Mouse (Mus musculus) lung, postnatal 0 days (tissue): ENCODE measurements around the gene Clec14a. TPM values are rescaled to one million over a fixed set of nuclear protein-coding genes. Genes with fewer than 3 reads are reported as not detected.

ENCODE experiments used
- ATAC-seq: fragments of 200-750 bp; cut with Nextera tagmentation; 2 replicates; pipeline ENCODE4 v1.8.0; 2017; ENCODE audit warnings: moderate library complexity
- DNase-seq: peaks from one replicate; pipeline ENCODE4 v3.0.0-alpha.2; 2016; ENCODE audit warnings: low spot score
- H3K27ac ChIP-seq: fragments of 300-500 bp; sonication (generic); 2 replicates; pipeline ENCODE4 v1.5.1; 2014; ENCODE audit warnings: antibody characterized with exemption, mild to moderate bottlenecking, low read length, mixed read lengths
- H3K27me3 ChIP-seq: fragments of 300-500 bp; sonication (generic); replicated peaks from 2 replicates; pipeline ENCODE4 v1.6.1; 2014; ENCODE audit warnings: low read length, mixed read lengths; ENCODE audit not compliant: insufficient read depth
- H3K36me3 ChIP-seq: fragments of 300-500 bp; sonication (generic); 2 replicates; pipeline ENCODE4 v1.6.1; 2014; ENCODE audit warnings: low read length, mixed read lengths; ENCODE audit not compliant: insufficient read depth
- H3K4me1 ChIP-seq: fragments of 300-500 bp; sonication (generic); 2 replicates; pipeline ENCODE4 v1.6.1; 2014; ENCODE audit warnings: antibody characterized with exemption, low read depth, low read length, mixed read lengths; ENCODE audit not compliant: insufficient read depth
- H3K4me2 ChIP-seq: fragments of 300-500 bp; sonication (generic); replicated peaks from 2 replicates; pipeline ENCODE4 v1.6.1; 2014; ENCODE audit warnings: low read depth, mild to moderate bottlenecking, low read length, moderate library complexity, mixed read lengths
- H3K4me3 ChIP-seq: fragments of 300-500 bp; sonication (generic); 2 replicates; pipeline ENCODE4 v1.5.1; 2014; ENCODE audit warnings: low read depth, low read length
- H3K9ac ChIP-seq: fragments of 300-500 bp; sonication (generic); replicated peaks from 2 replicates; pipeline ENCODE4 v1.6.1; 2014; ENCODE audit warnings: low read depth, mild to moderate bottlenecking
- H3K9me3 ChIP-seq: fragments of 300-500 bp; sonication (generic); 2 replicates; pipeline ENCODE4 v1.6.1; 2016; ENCODE audit warnings: low read length, mixed read lengths
- CTCF ChIP-seq: IDR thresholded peaks from 2 replicates; pipeline ENCODE4 v1.5.1; 2016; ENCODE audit warnings: antibody characterized with exemption, mild to moderate bottlenecking
- EP300 ChIP-seq: IDR thresholded peaks from 2 replicates; pipeline ENCODE4 v1.6.1; 2016; ENCODE audit warnings: antibody characterized with exemption, mild to moderate bottlenecking, control low read depth
- WGBS: fragments of 180-500 bp; shearing (Covaris S2); extraction: QIAGEN DNeasy Blood & Tissue Kit; methylation state at CpG from one replicate; pipeline ENCODE4 v1.1.7; 2014; 5-methylcytosine and 5-hydroxymethylcytosine counted together
- polyA plus RNA-seq: library from polyadenylated mRNA; unstranded; fragments of >200 nt; fragmentation: Nextera tagmentation; extraction: Ambion mirVana; gene quantifications from 2 replicates; pipeline ENCODE4 v1.2.1, GENCODE M21; 2015

The Clec14a gene
- polyA plus RNA-seq, 1 experiment from 2014 or later: 83.5 TPM

DNA sequence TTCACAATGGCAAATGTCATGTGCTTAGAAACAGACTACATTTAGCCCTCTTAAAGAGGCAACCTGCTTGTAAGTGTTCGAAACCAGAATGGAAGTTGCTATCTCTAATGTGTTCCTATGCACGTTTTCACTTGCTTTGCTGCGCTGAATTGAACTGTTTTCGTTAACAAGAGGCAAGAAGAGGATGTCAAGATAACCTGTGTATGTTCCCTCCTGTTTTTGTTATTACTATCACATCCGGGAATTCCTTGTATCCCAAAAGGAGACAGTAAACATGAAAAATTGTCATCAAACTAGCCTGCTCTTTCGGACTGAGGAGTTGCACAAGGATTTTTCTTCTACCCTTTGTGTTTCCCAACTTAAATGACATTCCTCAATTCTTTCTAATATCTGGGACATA is 1.4 kb upstream of the Clec14a start:
- WGBS: 60% methylated on average over 6 of the region's 6 CpGs
- DNase-seq: peak; percentile 8
- peak overlapping the region; percentile 35; the same call in 1 of the 2 replicates for H3K27ac ChIP-seq
- no peak for TF ChIP-seq CTCF
- TF ChIP-seq EP300: peak; percentile 83
- H3K4me3 ChIP-seq: no peak overlapping the region
- H3K9ac ChIP-seq: no peak overlapping the region
- no peaks in the 10 kb centered on the region for H3K9me3 ChIP-seq
- H3K27me3 ChIP-seq: no peaks in the 10 kb centered on the region
- H3K4me1 ChIP-seq: no peaks in the 10 kb centered on the region
- H3K4me2 ChIP-seq: no peak overlapping the region
- H3K36me3 ChIP-seq: no peaks in the 10 kb centered on the region
- ATAC-seq: no peak

DNA sequence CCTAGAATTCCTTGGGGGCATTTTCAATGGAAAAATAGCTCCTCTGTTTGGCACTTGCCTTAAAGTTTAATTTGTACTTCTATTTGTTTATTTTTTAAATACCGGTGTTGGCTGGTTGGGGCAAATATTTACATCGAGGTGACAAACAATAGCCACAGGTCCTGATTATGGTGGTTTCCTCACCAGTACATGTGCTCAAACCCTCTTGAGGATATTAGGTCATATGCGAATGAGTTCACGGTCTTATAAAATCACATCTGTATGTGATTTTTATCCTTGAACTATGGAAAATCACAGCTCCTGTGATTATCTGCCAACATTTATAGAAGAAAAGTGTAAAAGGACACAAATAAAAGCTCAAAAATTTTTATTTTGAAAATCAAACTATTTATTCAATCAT is 415 bp upstream of the Clec14a start:
- Histone ChIP-seq H3K9me3 (no peaks in the 10 kb centered on the region), H3K4me1 (no peaks in the 10 kb centered on the region), H3K9ac (no peak overlapping the region), H3K4me3 (no peak overlapping the region), H3K27ac (peak overlapping the region; percentile 59), H3K27me3 (no peaks in the 10 kb centered on the region), H3K36me3 (no peaks in the 10 kb centered on the region), H3K4me2 (no peak overlapping the region)
- ATAC-seq (peak; percentile 40), DNase-seq (peak; percentile 36)
- 47% methylated on average over 4 of the region's 4 CpGs for WGBS
- no peak for TF ChIP-seq EP300
- no peak for TF ChIP-seq CTCF

DNA sequence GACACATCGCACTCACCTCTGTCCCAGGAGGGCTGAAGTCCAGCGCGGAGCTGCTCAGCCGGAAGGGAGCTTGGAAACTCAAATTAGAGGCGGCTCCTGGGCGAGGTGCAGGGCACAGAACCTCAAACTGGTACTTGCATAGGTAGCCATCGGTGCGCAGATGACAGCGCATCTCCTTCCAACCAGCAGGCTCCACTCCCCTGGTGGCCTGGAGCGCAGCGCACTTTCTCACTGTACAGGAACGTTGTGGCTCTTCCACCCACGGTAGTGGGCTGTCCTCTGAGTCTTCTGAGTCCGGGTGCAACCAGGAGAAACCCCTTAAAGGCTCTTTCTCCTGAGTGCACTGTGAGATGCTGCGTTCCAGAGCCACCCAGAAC is 916 bp downstream of the Clec14a start:
- no peaks in the 10 kb centered on the region for H3K27me3 ChIP-seq
- peak overlapping the region; percentile 62 for H3K9ac ChIP-seq
- 7% methylated on average over 15 of the region's 15 CpGs for WGBS
- H3K4me3 ChIP-seq: peak overlapping the region; percentile 53
- H3K4me1 ChIP-seq: no peaks in the 10 kb centered on the region
- DNase-seq: no peak
- H3K36me3 ChIP-seq: no peaks in the 10 kb centered on the region
- no peaks in the 10 kb centered on the region for H3K9me3 ChIP-seq
- H3K4me2 ChIP-seq: peak overlapping the region; percentile 69
- ATAC-seq: peak; percentile 4; the same call in 1 of the 2 replicates
- TF ChIP-seq CTCF (peak; percentile 30), EP300 (no peak)
- peak overlapping the region; percentile 92 for H3K27ac ChIP-seq

DNA sequence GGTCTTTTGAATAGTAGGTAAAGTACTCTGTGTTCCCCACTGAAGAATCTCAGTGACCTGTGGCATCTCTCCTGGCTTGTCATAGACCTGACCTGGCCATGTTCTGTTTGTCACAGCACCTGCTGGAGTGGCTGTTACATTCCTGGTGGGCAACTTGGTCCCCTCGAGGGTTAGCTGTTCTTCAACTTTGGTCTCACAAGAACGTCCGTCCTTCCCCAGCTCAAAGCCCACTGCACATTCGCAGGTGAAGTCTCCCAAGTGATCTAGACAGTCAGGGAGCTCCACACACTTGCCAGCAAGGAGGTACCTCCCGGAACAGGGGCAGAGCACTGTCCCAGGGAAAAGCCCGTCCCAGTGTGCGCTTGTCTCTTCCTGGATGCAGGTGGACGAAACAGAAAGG is 1.3 kb downstream of the Clec14a start:
- Histone ChIP-seq H3K9ac (peak overlapping the region; percentile 62), H3K36me3 (no peaks in the 10 kb centered on the region), H3K4me1 (no peaks in the 10 kb centered on the region), H3K4me2 (peak overlapping the region; percentile 69), H3K27me3 (no peaks in the 10 kb centered on the region), H3K27ac (peak overlapping the region; percentile 92), H3K9me3 (no peaks in the 10 kb centered on the region), H3K4me3 (peak overlapping the region; percentile 53)
- TF ChIP-seq EP300: no peak
- TF ChIP-seq CTCF: no peak
- ATAC-seq: no peak
- no peak for DNase-seq
- 26% methylated on average over 8 of the region's 8 CpGs for WGBS

DNA sequence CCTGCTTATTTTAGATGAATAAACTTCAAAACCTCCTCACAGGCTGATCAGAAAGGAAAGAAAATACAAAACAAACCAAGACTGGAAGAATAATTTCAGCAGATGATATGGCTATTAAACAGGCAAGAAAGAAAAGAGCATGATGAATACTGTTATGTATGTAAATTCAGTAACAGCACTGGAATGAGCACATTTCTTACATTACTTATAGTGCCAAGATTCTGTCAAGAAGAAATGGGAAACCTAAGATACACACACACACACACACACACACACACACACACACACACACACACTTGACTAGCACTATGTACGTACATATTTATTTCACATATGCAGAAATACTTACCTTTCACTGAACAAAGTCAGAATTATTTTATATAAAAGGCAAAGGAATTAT is 17.2 kb downstream of the Clec14a start:
- no peaks in the 10 kb centered on the region for H3K36me3 ChIP-seq
- WGBS: 80% methylated on average over 1 of the region's 1 CpGs
- DNase-seq (no peak), ATAC-seq (no peak)
- H3K9me3 ChIP-seq: no peaks in the 10 kb centered on the region
- H3K9ac ChIP-seq: no peak overlapping the region
- no peaks in the 10 kb centered on the region for H3K27me3 ChIP-seq
- H3K4me2 ChIP-seq: no peak overlapping the region
- TF ChIP-seq EP300 (no peak), CTCF (no peak)
- no peaks in the 10 kb centered on the region for H3K4me1 ChIP-seq
- H3K4me3 ChIP-seq: no peak overlapping the region
- no peak overlapping the region for H3K27ac ChIP-seq

GRCm38 (mm10) chr12:58232489-58232888 is 36.6 kb downstream of the Clec14a start:
- Histone ChIP-seq H3K4me3 (no peak overlapping the region), H3K4me2 (no peak overlapping the region), H3K27ac (no peak overlapping the region), H3K9me3 (no peaks in the 10 kb centered on the region), H3K36me3 (no peaks in the 10 kb centered on the region), H3K4me1 (no peaks in the 10 kb centered on the region), H3K27me3 (no peaks in the 10 kb centered on the region), H3K9ac (no peak overlapping the region)
- DNase-seq (no peak), ATAC-seq (no peak)
- 71% methylated on average over 2 of the region's 2 CpGs for WGBS
- no peak for TF ChIP-seq EP300
- TF ChIP-seq CTCF: no peak

GRCm38 (mm10) chr12:58225644-58226043 is 43.4 kb downstream of the Clec14a start:
- Histone ChIP-seq H3K4me3 (no peak overlapping the region), H3K9me3 (no peaks in the 10 kb centered on the region), H3K9ac (no peak overlapping the region), H3K27me3 (no peaks in the 10 kb centered on the region), H3K36me3 (no peaks in the 10 kb centered on the region), H3K4me2 (no peak overlapping the region), H3K4me1 (no peaks in the 10 kb centered on the region), H3K27ac (no peak overlapping the region)
- TF ChIP-seq EP300 (no peak), CTCF (no peak)
- DNase-seq (no peak), ATAC-seq (no peak)
- 85% methylated on average over 5 of the region's 5 CpGs for WGBS
